Mouse (Mus musculus): ENCODE measurements around the gene Luzp1. TPM values are rescaled to one million over a fixed set of nuclear protein-coding genes. Genes with fewer than 3 reads are reported as not detected.

Luzp1 gene
- total RNA-seq (2014; fragmentation: Nextera tagmentation) = 4.0 and 13.9 TPM in 2 replicates
- total RNA-seq (2017) = 2.3 and 3.7 TPM in 2 replicates

- ATAC-seq (replicated peaks; ENCODE audit: low FRiP score, low TSS enrichment, poor library complexity, severe bottlenecking) = peak; percentile 95
Observed at GRCm38 (mm10) chr4:136469371-136469903, at the start of gene Luzp1. Luzp1 (plus strand) TSS chr4:136469761.

- ATAC-seq (replicated peaks; ENCODE audit: low FRiP score, low TSS enrichment, poor library complexity, severe bottlenecking) = no peak
Observed at GRCm38 (mm10) chr4:136423224-136423623, 46.3 kb upstream of the Luzp1 start, which contains the start of gene Htr1d. Htr1d (plus strand) TSS chr4:136423524.

- ATAC-seq (replicated peaks; ENCODE audit: low FRiP score, low TSS enrichment, poor library complexity, severe bottlenecking) = no peak
Observed at GRCm38 (mm10) chr4:136424120-136424999, 45.2 kb upstream of the Luzp1 start.

DNA sequence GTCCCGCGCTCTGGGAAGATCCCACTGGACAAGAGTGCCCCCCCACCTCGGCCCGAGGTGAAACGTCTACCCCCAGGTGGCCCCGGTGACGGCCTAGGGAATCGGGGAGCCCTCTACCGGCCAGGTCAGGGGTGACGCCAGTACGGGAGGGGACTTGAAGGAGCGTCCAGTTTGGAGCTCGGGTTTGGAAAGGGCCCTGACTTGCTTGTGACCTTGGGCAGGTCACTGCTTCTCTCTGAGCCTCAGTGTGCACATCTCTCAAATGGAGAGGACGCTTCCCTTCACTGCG, 44.6 kb upstream of the Luzp1 start:
- ATAC-seq (replicated peaks; ENCODE audit: low FRiP score, low TSS enrichment, poor library complexity, severe bottlenecking) = no peak

GRCm38 (mm10) chr4:136430609-136431375, 38.8 kb upstream of the Luzp1 start:
- ATAC-seq (replicated peaks; ENCODE audit: low FRiP score, low TSS enrichment, poor library complexity, severe bottlenecking) = no peak

- ATAC-seq (replicated peaks; ENCODE audit: low FRiP score, low TSS enrichment, poor library complexity, severe bottlenecking) = peak; percentile 82
Observed at GRCm38 (mm10) chr4:136431376-136431693, 38.2 kb upstream of the Luzp1 start.

DNA sequence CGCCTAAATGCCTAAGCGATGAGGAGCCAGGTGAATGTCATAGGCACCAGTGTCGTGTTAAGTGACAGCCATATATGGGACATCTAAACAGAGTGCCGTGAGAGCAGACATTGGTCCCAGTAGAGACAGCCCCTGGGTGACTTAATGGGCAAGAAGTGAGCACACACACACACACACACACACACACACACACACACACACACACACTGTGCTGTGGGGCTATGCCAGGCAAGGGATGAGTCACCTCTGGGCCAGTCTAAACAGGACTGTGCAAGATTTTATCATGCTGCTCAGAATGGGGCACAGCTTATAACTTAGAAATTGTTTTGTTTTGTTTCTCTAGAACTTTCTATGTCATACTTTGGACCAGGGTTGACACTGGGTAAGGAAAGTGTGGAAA, 35.5 kb upstream of the Luzp1 start:
- ATAC-seq (replicated peaks; ENCODE audit: low FRiP score, low TSS enrichment, poor library complexity, severe bottlenecking) = no peak

DNA sequence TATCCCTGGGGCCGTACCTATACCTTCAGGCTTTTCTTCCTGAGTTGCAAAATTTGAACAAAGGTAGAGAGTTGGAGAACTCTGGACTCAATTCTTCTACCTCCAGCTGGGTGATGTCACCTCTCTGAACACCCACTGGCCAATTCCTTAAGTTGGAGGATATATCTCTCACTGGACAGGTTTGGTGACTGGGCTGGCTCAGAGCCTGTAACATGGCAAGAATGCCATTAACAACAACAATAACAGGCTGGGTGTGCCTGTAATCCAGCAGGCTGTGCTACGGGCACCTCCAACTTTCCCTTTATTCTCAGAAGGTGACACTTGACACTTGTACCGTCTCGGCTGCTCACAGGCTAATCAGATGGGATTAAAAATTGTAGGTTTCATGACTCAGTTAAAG, 30.5 kb upstream of the Luzp1 start:
- ATAC-seq (replicated peaks; ENCODE audit: low FRiP score, low TSS enrichment, poor library complexity, severe bottlenecking) = no peak

GRCm38 (mm10) chr4:136441354-136442043, 28.1 kb upstream of the Luzp1 start:
- no peak for ATAC-seq (replicated peaks; ENCODE audit: low FRiP score, low TSS enrichment, poor library complexity, severe bottlenecking)

DNA sequence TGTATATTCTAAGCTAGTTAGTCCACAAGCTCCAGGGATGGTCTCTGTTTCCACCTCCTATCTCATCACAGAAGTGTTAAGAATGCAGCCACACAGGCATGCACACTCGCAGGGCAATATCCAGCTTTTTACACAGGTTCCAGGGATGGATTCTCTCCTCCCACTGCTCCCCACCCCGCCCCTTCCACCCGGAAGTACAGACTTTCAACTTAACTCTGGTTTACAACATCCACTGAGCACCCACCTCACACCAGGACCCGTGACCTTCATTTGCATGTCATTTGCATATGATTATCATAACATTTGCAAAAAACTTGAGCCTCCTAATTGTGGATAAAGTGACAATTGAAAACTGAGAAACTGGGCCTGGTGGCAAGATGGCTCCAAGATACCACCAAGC, 25.0 kb upstream of the Luzp1 start:
- no peak for ATAC-seq (replicated peaks; ENCODE audit: low FRiP score, low TSS enrichment, poor library complexity, severe bottlenecking)

- no peak for ATAC-seq (replicated peaks; ENCODE audit: low FRiP score, low TSS enrichment, poor library complexity, severe bottlenecking)
Observed at GRCm38 (mm10) chr4:136449795-136450194, 19.8 kb upstream of the Luzp1 start.

- no peak for ATAC-seq (replicated peaks; ENCODE audit: low FRiP score, low TSS enrichment, poor library complexity, severe bottlenecking)
Observed at GRCm38 (mm10) chr4:136450271-136450670, 19.3 kb upstream of the Luzp1 start.

DNA sequence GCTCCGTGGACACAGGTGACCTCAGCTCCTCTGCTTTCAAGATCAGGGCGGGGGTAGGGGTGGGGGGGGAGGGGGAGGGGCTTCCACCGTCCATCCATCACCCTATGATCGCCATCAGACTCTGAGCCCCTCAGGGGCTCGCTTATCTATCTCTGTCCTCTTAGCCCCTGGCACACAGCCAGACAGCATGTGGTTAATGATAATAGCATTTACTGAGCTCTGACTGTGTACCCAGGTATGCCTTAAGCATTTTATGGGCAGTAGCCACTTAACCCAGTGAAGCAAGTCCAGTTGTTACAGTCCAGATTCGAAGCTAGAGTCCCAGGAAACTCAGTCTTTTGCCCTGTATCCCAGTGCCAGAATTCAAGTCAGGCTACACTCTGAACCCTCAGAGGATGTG, 18.0 kb upstream of the Luzp1 start:
- 0 out of 2 replicates have a peak, but pooled peaks have one; percentile 52 for ATAC-seq (replicated peaks; ENCODE audit: low FRiP score, low TSS enrichment, poor library complexity, severe bottlenecking)

DNA sequence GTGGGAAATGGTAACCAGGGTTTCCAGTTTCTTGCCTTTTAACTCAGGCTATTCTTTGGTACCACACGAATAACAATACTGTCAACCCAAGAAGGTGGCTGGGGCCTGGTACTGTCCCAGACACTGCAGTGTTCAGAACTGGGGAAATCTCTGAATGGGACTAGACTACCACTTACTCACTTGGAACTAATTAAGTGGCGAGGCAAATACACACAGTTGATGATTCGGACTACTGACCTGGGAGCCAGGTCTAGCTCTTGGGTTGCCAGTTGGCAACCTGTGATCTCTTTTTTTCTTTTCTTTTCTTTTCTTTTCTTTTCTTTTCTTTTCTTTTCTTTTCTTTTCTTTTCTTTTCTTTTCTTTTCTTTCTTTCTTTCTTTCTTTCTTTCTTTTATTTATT, 17.3 kb upstream of the Luzp1 start:
- no peak for ATAC-seq (replicated peaks; ENCODE audit: low FRiP score, low TSS enrichment, poor library complexity, severe bottlenecking)

GRCm38 (mm10) chr4:136452792-136453191, 16.8 kb upstream of the Luzp1 start:
- no peak for ATAC-seq (replicated peaks; ENCODE audit: low FRiP score, low TSS enrichment, poor library complexity, severe bottlenecking)

DNA sequence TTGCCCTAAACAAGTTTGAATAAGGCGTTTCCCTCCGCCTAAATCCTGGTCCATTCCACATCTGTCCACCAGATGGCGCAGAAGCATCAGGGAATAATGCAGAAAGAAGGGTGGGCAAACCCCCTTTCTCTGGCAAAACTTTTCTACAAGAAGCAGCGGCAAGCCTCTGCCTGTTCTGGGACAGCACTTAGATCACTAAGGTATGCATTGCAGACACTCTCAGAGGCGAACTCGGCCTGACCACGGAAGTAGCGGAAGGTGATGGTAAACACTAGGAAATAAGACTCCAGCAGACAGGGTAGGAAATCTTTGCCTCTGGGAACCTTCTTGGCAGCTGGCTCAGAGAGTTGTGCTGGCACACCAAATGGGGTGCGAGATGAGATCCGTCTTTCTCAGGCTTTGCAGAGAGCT, 14.7 kb upstream of the Luzp1 start:
- ATAC-seq (replicated peaks; ENCODE audit: low FRiP score, low TSS enrichment, poor library complexity, severe bottlenecking) = 0 out of 2 replicates have a peak, but pooled peaks have one; percentile 46

- ATAC-seq (replicated peaks; ENCODE audit: low FRiP score, low TSS enrichment, poor library complexity, severe bottlenecking) = no peak
Observed at GRCm38 (mm10) chr4:136456516-136457218, 12.9 kb upstream of the Luzp1 start.

- ATAC-seq (replicated peaks; ENCODE audit: low FRiP score, low TSS enrichment, poor library complexity, severe bottlenecking) = no peak
Observed at GRCm38 (mm10) chr4:136458276-136458675, 11.3 kb upstream of the Luzp1 start.

DNA sequence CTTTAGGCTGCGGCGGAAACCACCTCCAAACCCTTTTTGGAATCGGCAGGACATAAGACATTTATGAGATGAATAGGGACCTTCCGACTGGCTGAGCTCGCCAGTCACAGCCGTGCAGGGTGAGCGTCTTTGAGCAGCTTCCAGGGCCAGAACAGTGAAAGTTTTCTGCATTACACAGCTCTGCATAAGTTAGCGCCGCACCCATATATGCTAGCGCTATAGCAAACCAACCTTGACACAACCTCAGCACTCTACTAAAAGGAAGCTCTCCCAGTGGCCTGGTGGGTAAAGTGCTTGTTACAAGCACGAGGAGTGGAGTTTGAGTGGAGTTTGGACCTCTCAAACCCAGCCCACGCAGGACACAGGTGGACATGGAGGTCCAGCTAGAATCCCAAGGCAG, 10.4 kb upstream of the Luzp1 start:
- ATAC-seq (replicated peaks; ENCODE audit: low FRiP score, low TSS enrichment, poor library complexity, severe bottlenecking) = no peak

Measured in megakaryocyte-erythroid progenitor cell, adult 5-6 weeks (primary cell).